Mouse (Mus musculus): ENCODE measurements around the gene Rfx7.

DNA sequence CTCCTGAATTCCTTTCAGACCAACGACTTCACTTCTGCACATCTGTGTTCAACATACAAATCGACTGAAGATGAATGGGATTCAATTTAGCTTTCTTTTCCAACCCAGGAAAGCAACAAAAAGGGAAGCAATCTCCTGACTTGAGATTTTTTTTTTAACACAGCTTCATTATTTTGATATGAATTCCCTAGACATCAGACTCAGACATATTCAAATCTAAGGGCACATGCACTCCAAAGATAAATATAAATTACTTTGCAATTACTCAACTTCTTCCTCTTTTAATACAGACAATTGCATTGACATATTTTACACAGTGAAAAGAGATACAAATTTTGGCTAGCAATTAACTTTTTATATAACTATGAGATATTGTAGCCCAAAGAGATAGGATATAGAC, 35.3 kb upstream of the Rfx7 start:
- no peak for TF ChIP-seq CTCF (IDR thresholded peaks at IDR 0.05; ENCODE audit: low read depth)
- TF ChIP-seq EP300 (IDR thresholded peaks at IDR 0.05; ENCODE audit: low read depth) = no peak
